Mouse (Mus musculus) thymus, postnatal 10 days (tissue): ENCODE results near the gene Tsen54.
A peak's percentile ranks its signal among the peaks of the same experiment; 100 is the strongest.

Experiments
- DNase-seq, 2 experiments: peaks; one replicate each; pipeline ENCODE4 v3.0.0; 2021; ENCODE audit warnings: low spot score in 2 of 2

Gene Tsen54

GRCm38 (mm10) chr11:115814605-115815450, at the start of gene Tsen54:
Gene Tsen54 (plus strand): TSS chr11:115814724.
- DNase-seq, result peak; percentile 67 to 83

GRCm38 (mm10) chr11:115765103-115765606, 49.4 kb upstream of the Tsen54 start, which contains the start of gene Tmem94:
Gene Tmem94 (plus strand): TSS chr11:115765433.
- DNase-seq, result peak; percentile 96 to 98

GRCm38 (mm10) chr11:115765607-115766141, 48.9 kb upstream of the Tsen54 start:
- no peak for DNase-seq

- no peak for DNase-seq
Observed at GRCm38 (mm10) chr11:115766356-115766943, 48.1 kb upstream of the Tsen54 start.

- DNase-seq, result no peak
Observed at GRCm38 (mm10) chr11:115766981-115767380, 47.5 kb upstream of the Tsen54 start.

- no peak for DNase-seq
Observed at GRCm38 (mm10) chr11:115768896-115769295, 45.6 kb upstream of the Tsen54 start.

- DNase-seq, result no peak
Observed at GRCm38 (mm10) chr11:115774653-115775052, 39.9 kb upstream of the Tsen54 start.

GRCm38 (mm10) chr11:115775821-115776665, 38.5 kb upstream of the Tsen54 start:
- no peak for DNase-seq

- DNase-seq, result no peak
Observed at GRCm38 (mm10) chr11:115776954-115777353, 37.6 kb upstream of the Tsen54 start.

GRCm38 (mm10) chr11:115777487-115778335, 36.8 kb upstream of the Tsen54 start:
- DNase-seq, result no peak

- DNase-seq, result no peak
Observed at GRCm38 (mm10) chr11:115779038-115779571, 35.4 kb upstream of the Tsen54 start.

GRCm38 (mm10) chr11:115780141-115781070, 34.1 kb upstream of the Tsen54 start:
- DNase-seq, result no peak

GRCm38 (mm10) chr11:115786473-115786872, 28.1 kb upstream of the Tsen54 start:
- no peak for DNase-seq

GRCm38 (mm10) chr11:115789787-115790186, 24.7 kb upstream of the Tsen54 start:
- no peak for DNase-seq

GRCm38 (mm10) chr11:115791919-115792318, 22.6 kb upstream of the Tsen54 start:
- no peak for DNase-seq

GRCm38 (mm10) chr11:115792353-115792752, 22.2 kb upstream of the Tsen54 start:
- no peak for DNase-seq

- no peak for DNase-seq
Observed at GRCm38 (mm10) chr11:115796898-115797297, 17.6 kb upstream of the Tsen54 start.

GRCm38 (mm10) chr11:115797665-115798064, 16.9 kb upstream of the Tsen54 start:
- DNase-seq, result no peak

- DNase-seq, result no peak
Observed at GRCm38 (mm10) chr11:115800981-115801380, 13.5 kb upstream of the Tsen54 start.
